Mouse (Mus musculus) cortical plate, adult 2 months (tissue): ENCODE data around the gene Rreb1. TPM values are rescaled to one million over a fixed set of nuclear protein-coding genes. Genes with fewer than 3 reads are reported as not detected.

Source experiments
- H3K27ac ChIP-seq: fragments of 200-500 bp; 2 replicates; pipeline ENCODE4 v1.5.1; 2012; ENCODE audit warnings: low read length, control low read depth, inconsistent platforms; ENCODE audit not compliant: insufficient read depth
- H3K4me1 ChIP-seq: fragments of 200-500 bp; 2 replicates; pipeline ENCODE4 v1.6.1; 2011; ENCODE audit warnings: low read length; ENCODE audit not compliant: control insufficient read depth, insufficient read depth
- H3K4me3 ChIP-seq: fragments of 200-500 bp; 2 replicates; pipeline ENCODE4 v1.5.1; 2011; ENCODE audit warnings: mild to moderate bottlenecking, low read length, control low read depth; ENCODE audit not compliant: insufficient read depth
- CTCF ChIP-seq: fragments of 200-500 bp; IDR thresholded peaks from 2 replicates; pipeline ENCODE4 v1.5.1; 2011; ENCODE audit warnings: mild to moderate bottlenecking, control low read depth, low read length; ENCODE audit not compliant: insufficient read depth; ENCODE audit errors: extremely low read depth
- POLR2A ChIP-seq: fragments of 200-500 bp; IDR thresholded peaks from 2 replicates; pipeline ENCODE4 v1.6.1; 2011; ENCODE audit warnings: mild to moderate bottlenecking, low read length, control low read depth; ENCODE audit not compliant: insufficient read depth; ENCODE audit errors: extremely low read depth
- polyA plus RNA-seq: library from polyadenylated mRNA; depleted of rRNA; stranded (reverse); fragments of >200 nt; gene quantifications from 2 replicates; pipeline ENCODE4 v1.2.3, GENCODE M21; 2012

Rreb1 gene
- polyA plus RNA-seq, 1 experiment, result 32.0 TPM

GRCm38 (mm10) chr13:37918336-37919261 is 140.4 kb downstream of the Rreb1 start:
- no peak for TF ChIP-seq CTCF
- TF ChIP-seq POLR2A, result no peak
- Histone ChIP-seq H3K4me3 (no peak overlapping the region), H3K4me1 (no peaks in the 10 kb centered on the region), H3K27ac (no peak overlapping the region)

GRCm38 (mm10) chr13:37919711-37920277 is 141.6 kb downstream of the Rreb1 start:
- H3K4me1 ChIP-seq, result no peaks in the 10 kb centered on the region
- H3K27ac ChIP-seq, result no peak overlapping the region
- no peak overlapping the region for H3K4me3 ChIP-seq
- TF ChIP-seq CTCF (no peak), POLR2A (no peak)

GRCm38 (mm10) chr13:37920727-37921126 is 142.5 kb downstream of the Rreb1 start:
- Histone ChIP-seq H3K27ac (no peak overlapping the region), H3K4me3 (no peak overlapping the region), H3K4me1 (no peaks in the 10 kb centered on the region)
- no peak for TF ChIP-seq POLR2A
- no peak for TF ChIP-seq CTCF

- Histone ChIP-seq H3K4me1 (no peaks in the 10 kb centered on the region), H3K4me3 (no peak overlapping the region), H3K27ac (no peak overlapping the region)
- TF ChIP-seq CTCF (no peak), POLR2A (no peak)
Observed at GRCm38 (mm10) chr13:37923091-37923490, 144.9 kb downstream of the Rreb1 start.

GRCm38 (mm10) chr13:37923643-37924460 is 145.7 kb downstream of the Rreb1 start:
- H3K4me1 ChIP-seq, result no peaks in the 10 kb centered on the region
- no peak for TF ChIP-seq POLR2A
- no peak for TF ChIP-seq CTCF
- H3K27ac ChIP-seq, result no peak overlapping the region
- no peak overlapping the region for H3K4me3 ChIP-seq

GRCm38 (mm10) chr13:37924461-37924948 is 146.3 kb downstream of the Rreb1 start:
- no peaks in the 10 kb centered on the region for H3K4me1 ChIP-seq
- TF ChIP-seq CTCF (no peak), POLR2A (no peak)
- H3K27ac ChIP-seq, result no peak overlapping the region
- H3K4me3 ChIP-seq, result no peak overlapping the region

- Histone ChIP-seq H3K4me1 (no peaks in the 10 kb centered on the region), H3K4me3 (no peak overlapping the region), H3K27ac (no peak overlapping the region)
- TF ChIP-seq CTCF (no peak), POLR2A (no peak)
Observed at GRCm38 (mm10) chr13:37926394-37926793, 148.2 kb downstream of the Rreb1 start.

- no peaks in the 10 kb centered on the region for H3K4me1 ChIP-seq
- H3K27ac ChIP-seq, result no peak overlapping the region
- no peak for TF ChIP-seq POLR2A
- no peak for TF ChIP-seq CTCF
- H3K4me3 ChIP-seq, result no peak overlapping the region
Observed at GRCm38 (mm10) chr13:37929532-37929931, 151.3 kb downstream of the Rreb1 start.

- Histone ChIP-seq H3K4me1 (no peaks in the 10 kb centered on the region), H3K4me3 (no peak overlapping the region), H3K27ac (no peak overlapping the region)
- no peak for TF ChIP-seq CTCF
- TF ChIP-seq POLR2A, result no peak
Observed at GRCm38 (mm10) chr13:37930091-37930490, 151.9 kb downstream of the Rreb1 start.
